ENCODE assay signal across 10 mouse cellular contexts in the genomic region with DNA sequence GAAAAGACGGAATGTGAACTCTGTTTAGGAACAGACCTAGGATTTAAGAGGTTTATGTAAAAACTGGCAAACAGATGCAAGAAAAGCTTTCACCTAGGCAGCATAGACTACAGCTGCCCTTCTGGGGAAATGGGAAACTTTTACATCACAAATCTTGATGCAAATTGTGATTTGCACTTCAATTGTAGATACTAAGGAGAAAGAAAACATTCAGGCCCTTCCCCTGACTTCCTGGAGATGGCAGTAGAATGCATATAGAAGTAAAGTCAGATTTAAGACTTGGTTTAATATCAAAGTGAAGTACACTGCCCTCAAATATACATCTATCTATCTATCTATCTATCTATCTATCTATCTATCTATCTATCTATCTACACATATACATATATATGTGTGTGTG. TPM values are rescaled to one million over a fixed set of nuclear protein-coding genes. Genes with fewer than 3 reads are reported as not detected.
DNase-seq lines count a peak whose midpoint lies in the region; ATAC-seq and TF ChIP-seq lines count a peak whose summit lies in the region.
"Had no signal": no experiment of that assay in that cellular context is flagged by ENCODE, and none has a peak within 500 bp of the region (broad histone marks: within the 10 kb centered on the region; RNA-seq: fewer than 3 reads in every experiment).

No protein-coding gene starts in this region.

- ATAC-seq in cerebellum, adult (ENCODE audit: insufficient number of reproducible peaks, low FRiP score, low TSS enrichment): no peak

- peak; percentile 77 for TF ChIP-seq CTCF in layer of hippocampus, adult 2 months (conservative IDR thresholded peaks at IDR 0.05)

- H3K4me3 ChIP-seq in layer of hippocampus, adult 2 months: no peak overlapping the region
- H3K4me3 ChIP-seq: myocyte had no signal

- peak; percentile 17 for DNase-seq in embryo, embryonic 11 days
- no peak for DNase-seq in embryo, embryonic 9.5 days (ENCODE audit: extremely low spot score)
- DNase-seq in layer of hippocampus, adult 2 months (ENCODE audit: low spot score in 2 of 2): peak in 1 of 2 experiments; percentile 17
- no peak for DNase-seq in layer of hippocampus, postnatal 25 days (ENCODE audit: extremely low spot score in 1 of 2, low spot score in 1 of 2)
- DNase-seq in thymus, postnatal 0 days (ENCODE audit: low spot score): peak; percentile 45
- DNase-seq in thymus, adult 18-20 months: no peak
- peak; percentile 25 for DNase-seq in thymus, postnatal 4 days
- DNase-seq: cerebellum, adult 2 months had no signal

- no peak overlapping the region for H3K27ac ChIP-seq in layer of hippocampus, adult 2 months

RNA-seq across cellular contexts. Expression of gene Ice2, which starts 21.8 kb away (rescaled TPM):
- total RNA-seq in layer of hippocampus, adult 2 months (2021): 10 to 100 TPM; 12.1 to 12.3 TPM
- total RNA-seq in layer of hippocampus, postnatal 25 days (2021): 10 to 100 TPM in 1 of 2 experiments, 1 to 10 TPM in 1; 9.8 to 10.9 TPM
- polyA plus RNA-seq in thymus, postnatal 0 days (2015; fragmentation: Nextera tagmentation; extraction: Ambion mirVana): 18.2 and 20.8 TPM in 2 replicates

RNA-seq across cellular contexts. Expression of gene Anxa2, which starts 33.9 kb away (rescaled TPM):
- total RNA-seq in layer of hippocampus, adult 2 months (2021): 1 to 10 TPM; 8.8 to 9.6 TPM
- total RNA-seq in layer of hippocampus, postnatal 25 days (2021): 1 to 10 TPM; 8.5 to 9.4 TPM
- 713 and 718 TPM in 2 replicates for polyA plus RNA-seq in thymus, postnatal 0 days (2015; fragmentation: Nextera tagmentation; extraction: Ambion mirVana)

Comparison
In these comparisons a context has a peak if more than half of its experiments do, and no peak if none do; other contexts are left out.
1. DNase-seq: peak in embryo, embryonic 11 days (single experiment), thymus, postnatal 0 days (single experiment) and thymus, postnatal 4 days (single experiment); none in embryo, embryonic 9.5 days (single experiment), layer of hippocampus, postnatal 25 days (0 of 2) and thymus, adult 18-20 months (0 of 2).